Mouse (Mus musculus): Measurements from ENCODE around the gene Pon1. TPM values are rescaled to one million over a fixed set of nuclear protein-coding genes. Genes with fewer than 3 reads are reported as not detected.
"Not testable (repeated sequence)": the region's sequence is repeated elsewhere in the genome, so short reads cannot be mapped to it uniquely, and the experiment has no call there.

Pon1 gene
- 0.10 TPM in 1 of 2 replicates, not detected in the other for polyA plus RNA-seq (2015; fragmentation: Nextera tagmentation; extraction: Ambion mirVana)

- H3K4me2 ChIP-seq (ENCODE audit: low read depth, low read length) = no peak within 1 kb of the TSS
- no peak within 1 kb of the TSS for H3K27ac ChIP-seq (ENCODE audit: low read length)
- H3K36me3 ChIP-seq (ENCODE audit: control insufficient read depth, insufficient read depth) = no peaks in the 10 kb centered on the region
- no peak within 1 kb of the TSS for H3K4me3 ChIP-seq (ENCODE audit: low read length)
- peaks cover 5% of the 10 kb centered on the region; the same call in 1 of the 2 replicates for H3K4me1 ChIP-seq (ENCODE audit: control insufficient read depth, insufficient read depth, low read length)
- H3K27me3 ChIP-seq (ENCODE audit: control insufficient read depth, insufficient read depth, low read length) = no peaks in the 10 kb centered on the region
- WGBS = 42% methylated on average over 5 of the region's 5 CpGs
- ATAC-seq (replicated peaks; ENCODE audit: extremely low read depth, insufficient read depth, low FRiP score) = no peak
- H3K9ac ChIP-seq (ENCODE audit: low read length) = no peak within 1 kb of the TSS
- no peaks in the 10 kb centered on the region for H3K9me3 ChIP-seq (replicated peaks; ENCODE audit: control insufficient read depth, low read length)
Observed at GRCm38 (mm10) chr6:5193693-5194092, at the start of gene Pon1. Pon1 (minus strand) TSS chr6:5193946.

- Histone ChIP-seq H3K4me2 (ENCODE audit: low read depth, low read length) (no peak overlapping the region), H3K4me3 (ENCODE audit: low read length) (no peak overlapping the region), H3K9ac (ENCODE audit: low read length) (no peak overlapping the region), H3K27ac (ENCODE audit: low read length) (no peak overlapping the region), H3K9me3 (replicated peaks; ENCODE audit: control insufficient read depth, low read length) (no peaks in the 10 kb centered on the region), H3K36me3 (ENCODE audit: control insufficient read depth, insufficient read depth) (peaks cover 20% of the 10 kb centered on the region), H3K4me1 (ENCODE audit: control insufficient read depth, insufficient read depth, low read length) (no peaks in the 10 kb centered on the region), H3K27me3 (ENCODE audit: control insufficient read depth, insufficient read depth, low read length) (no peaks in the 10 kb centered on the region)
- no peak for ATAC-seq (replicated peaks; ENCODE audit: extremely low read depth, insufficient read depth, low FRiP score)
- 86% methylated on average over 3 of the region's 3 CpGs for WGBS
Observed at GRCm38 (mm10) chr6:5238799-5239198, 45.1 kb upstream of the Pon1 start.

- no peak overlapping the region for H3K4me2 ChIP-seq (ENCODE audit: low read depth, low read length)
- H3K4me3 ChIP-seq (ENCODE audit: low read length) = no peak overlapping the region
- WGBS = 81% methylated on average over 4 of the region's 4 CpGs
- H3K9me3 ChIP-seq (replicated peaks; ENCODE audit: control insufficient read depth, low read length) = no peaks in the 10 kb centered on the region
- ATAC-seq (replicated peaks; ENCODE audit: extremely low read depth, insufficient read depth, low FRiP score) = no peak
- H3K9ac ChIP-seq (ENCODE audit: low read length) = no peak overlapping the region
- no peaks in the 10 kb centered on the region for H3K4me1 ChIP-seq (ENCODE audit: control insufficient read depth, insufficient read depth, low read length)
- H3K27me3 ChIP-seq (ENCODE audit: control insufficient read depth, insufficient read depth, low read length) = no peaks in the 10 kb centered on the region
- no peak overlapping the region for H3K27ac ChIP-seq (ENCODE audit: low read length)
- H3K36me3 ChIP-seq (ENCODE audit: control insufficient read depth, insufficient read depth) = peaks cover 20% of the 10 kb centered on the region
Observed at GRCm38 (mm10) chr6:5237510-5237909, 43.8 kb upstream of the Pon1 start.

GRCm38 (mm10) chr6:5236843-5237371 is 43.2 kb upstream of the Pon1 start:
- 89% methylated on average over 8 of the region's 8 CpGs for WGBS
- Histone ChIP-seq H3K9me3 (replicated peaks; ENCODE audit: control insufficient read depth, low read length) (no peaks in the 10 kb centered on the region), H3K4me1 (ENCODE audit: control insufficient read depth, insufficient read depth, low read length) (no peaks in the 10 kb centered on the region), H3K9ac (ENCODE audit: low read length) (no peak overlapping the region), H3K27me3 (ENCODE audit: control insufficient read depth, insufficient read depth, low read length) (no peaks in the 10 kb centered on the region), H3K4me2 (ENCODE audit: low read depth, low read length) (no peak overlapping the region), H3K36me3 (ENCODE audit: control insufficient read depth, insufficient read depth) (peaks cover 15% of the 10 kb centered on the region), H3K27ac (ENCODE audit: low read length) (no peak overlapping the region), H3K4me3 (ENCODE audit: low read length) (no peak overlapping the region)
- ATAC-seq (replicated peaks; ENCODE audit: extremely low read depth, insufficient read depth, low FRiP score) = no peak

- no peak overlapping the region for H3K9ac ChIP-seq (ENCODE audit: low read length)
- no peaks in the 10 kb centered on the region for H3K9me3 ChIP-seq (replicated peaks; ENCODE audit: control insufficient read depth, low read length)
- no peak overlapping the region for H3K4me2 ChIP-seq (ENCODE audit: low read depth, low read length)
- H3K4me1 ChIP-seq (ENCODE audit: control insufficient read depth, insufficient read depth, low read length) = no peaks in the 10 kb centered on the region
- no peak for ATAC-seq (replicated peaks; ENCODE audit: extremely low read depth, insufficient read depth, low FRiP score)
- no peak overlapping the region for H3K27ac ChIP-seq (ENCODE audit: low read length)
- H3K4me3 ChIP-seq (ENCODE audit: low read length) = no peak overlapping the region
- 56% methylated on average over 3 of the region's 3 CpGs for WGBS
- peaks cover 19% of the 10 kb centered on the region for H3K36me3 ChIP-seq (ENCODE audit: control insufficient read depth, insufficient read depth)
- H3K27me3 ChIP-seq (ENCODE audit: control insufficient read depth, insufficient read depth, low read length) = no peaks in the 10 kb centered on the region
Observed at GRCm38 (mm10) chr6:5234563-5234962, 40.8 kb upstream of the Pon1 start.

GRCm38 (mm10) chr6:5233812-5234211 is 40.1 kb upstream of the Pon1 start:
- H3K36me3 ChIP-seq (ENCODE audit: control insufficient read depth, insufficient read depth) = peaks cover 13% of the 10 kb centered on the region
- H3K4me3 ChIP-seq (ENCODE audit: low read length) = no peak overlapping the region
- no peak for ATAC-seq (replicated peaks; ENCODE audit: extremely low read depth, insufficient read depth, low FRiP score)

DNA sequence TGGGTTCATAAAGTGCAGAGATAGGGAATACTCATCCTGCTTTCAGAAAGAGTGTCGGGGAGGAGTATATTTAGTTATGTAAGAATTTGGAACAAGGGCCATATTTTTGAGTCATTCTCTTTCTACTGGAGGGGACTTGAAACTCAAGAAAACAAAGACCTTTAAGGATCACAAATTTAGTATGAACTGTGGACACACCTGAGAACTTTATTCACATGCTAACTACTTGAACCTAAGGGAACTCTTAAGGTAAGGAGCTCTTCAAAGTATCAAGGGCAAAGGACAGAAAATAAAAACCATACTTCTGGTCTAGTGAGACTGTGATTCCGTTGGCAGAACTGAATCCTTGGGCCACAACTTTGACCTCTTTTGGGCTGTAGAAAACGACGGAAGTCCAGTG is 38.3 kb upstream of the Pon1 start:
- Histone ChIP-seq H3K4me1 (ENCODE audit: control insufficient read depth, insufficient read depth, low read length) (no peaks in the 10 kb centered on the region), H3K9ac (ENCODE audit: low read length) (no peak overlapping the region), H3K4me2 (ENCODE audit: low read depth, low read length) (no peak overlapping the region), H3K4me3 (ENCODE audit: low read length) (no peak overlapping the region), H3K9me3 (replicated peaks; ENCODE audit: control insufficient read depth, low read length) (no peaks in the 10 kb centered on the region), H3K36me3 (ENCODE audit: control insufficient read depth, insufficient read depth) (peaks cover 13% of the 10 kb centered on the region), H3K27me3 (ENCODE audit: control insufficient read depth, insufficient read depth, low read length) (no peaks in the 10 kb centered on the region), H3K27ac (ENCODE audit: low read length) (no peak overlapping the region)
- WGBS = 88% methylated on average over 4 of the region's 4 CpGs
- ATAC-seq (replicated peaks; ENCODE audit: extremely low read depth, insufficient read depth, low FRiP score) = no peak

More at GRCm38 (mm10) chr6:5233812-5234211, 40.1 kb upstream of the Pon1 start:
- no peak overlapping the region for H3K4me2 ChIP-seq (ENCODE audit: low read depth, low read length)
- no peak overlapping the region for H3K27ac ChIP-seq (ENCODE audit: low read length)
- 84% methylated on average over 1 of the region's 1 CpGs for WGBS
- H3K4me1 ChIP-seq (ENCODE audit: control insufficient read depth, insufficient read depth, low read length) = no peaks in the 10 kb centered on the region
- H3K27me3 ChIP-seq (ENCODE audit: control insufficient read depth, insufficient read depth, low read length) = no peaks in the 10 kb centered on the region
- H3K9ac ChIP-seq (ENCODE audit: low read length) = no peak overlapping the region
- no peaks in the 10 kb centered on the region for H3K9me3 ChIP-seq (replicated peaks; ENCODE audit: control insufficient read depth, low read length)

- H3K4me2 ChIP-seq (ENCODE audit: low read depth, low read length) = no peak overlapping the region
- ATAC-seq (replicated peaks; ENCODE audit: extremely low read depth, insufficient read depth, low FRiP score) = no peak
- H3K4me1 ChIP-seq (ENCODE audit: control insufficient read depth, insufficient read depth, low read length) = no peaks in the 10 kb centered on the region
- WGBS = 72% methylated on average over 5 of the region's 5 CpGs
- H3K36me3 ChIP-seq (ENCODE audit: control insufficient read depth, insufficient read depth) = peaks cover 13% of the 10 kb centered on the region
- no peak overlapping the region for H3K4me3 ChIP-seq (ENCODE audit: low read length)
- no peaks in the 10 kb centered on the region for H3K9me3 ChIP-seq (replicated peaks; ENCODE audit: control insufficient read depth, low read length)
- no peak overlapping the region for H3K9ac ChIP-seq (ENCODE audit: low read length)
- H3K27me3 ChIP-seq (ENCODE audit: control insufficient read depth, insufficient read depth, low read length) = no peaks in the 10 kb centered on the region
- H3K27ac ChIP-seq (ENCODE audit: low read length) = no peak overlapping the region
Observed at GRCm38 (mm10) chr6:5230261-5230660, 36.5 kb upstream of the Pon1 start.

- H3K27ac ChIP-seq (ENCODE audit: low read length); H3K36me3 ChIP-seq (ENCODE audit: control insufficient read depth, insufficient read depth); H3K4me1 ChIP-seq (ENCODE audit: control insufficient read depth, insufficient read depth, low read length); ATAC-seq (replicated peaks; ENCODE audit: extremely low read depth, insufficient read depth, low FRiP score); H3K9me3 ChIP-seq (replicated peaks; ENCODE audit: control insufficient read depth, low read length); H3K9ac ChIP-seq (ENCODE audit: low read length); H3K4me2 ChIP-seq (ENCODE audit: low read depth, low read length); H3K4me3 ChIP-seq (ENCODE audit: low read length); H3K27me3 ChIP-seq (ENCODE audit: control insufficient read depth, insufficient read depth, low read length): not testable (repeated sequence)
- WGBS = 93% methylated on average over 2 of the region's 2 CpGs
Observed at GRCm38 (mm10) chr6:5223551-5223950, 29.8 kb upstream of the Pon1 start.

All from heart, embryonic 16.5 days (tissue).